Mouse (Mus musculus): ENCODE measurements around the gene Fryl.

DNA sequence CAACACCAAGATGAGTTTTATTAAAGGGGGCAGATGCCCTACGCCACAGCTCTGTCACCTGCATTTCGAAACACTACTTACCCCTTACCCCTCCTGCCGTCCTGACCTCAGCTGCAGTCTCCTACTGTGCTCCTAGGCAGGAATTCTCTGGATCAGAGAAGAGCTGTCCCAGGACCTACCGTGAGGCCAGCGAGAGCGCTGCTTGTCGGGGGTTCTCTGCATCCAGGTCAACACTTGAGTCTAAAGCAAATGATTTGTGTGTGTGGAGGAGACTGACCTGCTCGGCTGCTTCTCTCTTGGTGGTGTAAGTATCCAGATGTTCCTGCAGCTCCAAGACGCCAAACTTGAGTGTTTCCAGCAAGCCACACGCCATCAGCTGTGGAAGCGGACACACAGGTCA lies 223.9 kb downstream of the Fryl start:
- TF ChIP-seq CTCF (IDR thresholded peaks at IDR 0.05; ENCODE audit: low read depth), result no peak
- no peak for TF ChIP-seq EP300 (optimal IDR thresholded peaks at IDR 0.05)
